Mouse (Mus musculus) heart, adult 2 months (tissue): ENCODE measurements around the gene C2cd4a. TPM values are rescaled to one million over a fixed set of nuclear protein-coding genes. Genes with fewer than 3 reads are reported as not detected.

Experiments
- DNase-seq, 2 experiments: peaks; one replicate each; pipeline ENCODE4 v3.0.0; 2021
- H3K27ac ChIP-seq: fragments of 200-600 bp; 2 replicates; pipeline ENCODE4 v1.8.1; 2022
- H3K27me3 ChIP-seq: fragments of 200-500 bp; 2 replicates; pipeline ENCODE4 v1.6.1; 2012; ENCODE audit warnings: mild to moderate bottlenecking, low read length, inconsistent platforms, mixed read lengths; ENCODE audit not compliant: control insufficient read depth, insufficient read depth
- H3K36me3 ChIP-seq: fragments of 200-500 bp; 2 replicates; pipeline ENCODE4 v1.6.1; 2012; ENCODE audit warnings: low read length, inconsistent platforms; ENCODE audit not compliant: control insufficient read depth, insufficient read depth
- H3K4me1 ChIP-seq: fragments of 200-500 bp; 2 replicates; pipeline ENCODE4 v1.6.1; 2011; ENCODE audit warnings: low read length; ENCODE audit not compliant: control insufficient read depth, insufficient read depth
- H3K4me3 ChIP-seq: fragments of 200-600 bp; 2 replicates; pipeline ENCODE4 v1.8.1; 2022
- H3K79me2 ChIP-seq: fragments of 200-500 bp; replicated peaks from 2 replicates; pipeline ENCODE4 v1.6.1; 2012; ENCODE audit warnings: mild to moderate bottlenecking, inconsistent platforms, low read length, moderate library complexity, mixed read lengths; ENCODE audit not compliant: control insufficient read depth, insufficient read depth
- H3K9ac ChIP-seq: fragments of 200-500 bp; 2 replicates; pipeline ENCODE4 v1.6.1; 2012; ENCODE audit warnings: low read depth, mild to moderate bottlenecking, control low read depth, inconsistent platforms, low read length, mixed read lengths
- CTCF ChIP-seq: fragments of 200-600 bp; IDR thresholded peaks from 2 replicates; pipeline ENCODE4 v1.8.1; 2022; ENCODE audit warnings: antibody characterized with exemption, mild to moderate bottlenecking, moderate library complexity
- EP300 ChIP-seq: fragments of 200-500 bp; IDR thresholded peaks from 2 replicates; pipeline ENCODE4 v1.6.1; 2011; ENCODE audit warnings: low read depth, low read length, control low read depth; ENCODE audit not compliant: insufficient read depth
- POLR2A ChIP-seq: fragments of 200-500 bp; IDR thresholded peaks from 2 replicates; pipeline ENCODE4 v1.6.1; 2011; ENCODE audit warnings: mild to moderate bottlenecking, low read depth, low read length, control low read depth; ENCODE audit not compliant: insufficient read depth
- WGBS: fragments of 180-500 bp; shearing (Covaris S2); methylation state at CpG from one replicate; pipeline ENCODE4 v1.1.7; 2018; 5-methylcytosine and 5-hydroxymethylcytosine counted together
- intact Hi-C: fragments of 180-260 bp; cut with DNase I; formaldehyde crosslinking; loops from one replicate; pipeline ENCODE4 v1.15.1; 2025
- long read RNA-seq: library from polyadenylated mRNA; stranded (forward); transcript quantifications from one replicate; pipeline ENCODE4 v2.0.0, GENCODE M21; 2021
- polyA plus RNA-seq: library from polyadenylated mRNA; depleted of rRNA; stranded (reverse); fragments of >200 nt; gene quantifications from 2 replicates; pipeline ENCODE4 v1.2.3, GENCODE M21; 2012; rRNA removed
- total RNA-seq, 2 experiments: library from RNA; stranded (reverse); gene quantifications; 2 replicates each; pipeline ENCODE4 v1.2.3; 2021

The C2cd4a gene
- total RNA-seq (not detected), polyA plus RNA-seq (0.08 TPM in 1 of 2 replicates, not detected in the other)
- long read RNA-seq = 0 reads

DNA sequence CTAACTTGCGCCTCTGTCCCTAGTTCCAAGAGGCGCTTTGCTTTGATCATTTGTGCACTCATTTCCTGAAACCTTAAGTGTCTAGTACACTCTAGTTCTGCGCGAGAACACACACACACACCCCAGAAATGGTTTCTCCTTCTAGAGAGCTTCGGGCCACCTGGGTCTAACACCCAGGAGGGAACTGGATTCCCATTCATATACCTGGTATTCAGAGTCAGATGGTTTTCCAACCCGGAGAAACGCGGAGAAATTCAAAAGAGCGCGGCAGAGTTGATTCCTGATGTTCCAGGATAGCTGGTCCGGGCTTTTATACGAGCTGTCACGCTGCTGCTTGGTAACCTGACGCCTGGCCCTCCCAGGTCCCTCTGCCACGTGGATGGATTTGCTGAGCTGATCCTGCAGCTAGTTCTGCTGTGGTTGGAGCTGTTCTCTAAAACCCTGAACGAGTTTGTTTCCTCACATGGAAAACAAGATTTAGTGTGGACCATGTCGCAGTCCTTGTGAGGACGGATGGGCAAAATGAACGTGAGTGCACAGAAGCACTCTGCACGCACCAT lies at the start of gene C2cd4a:
Gene C2cd4a (minus strand): TSS at position 285 of the 560 bp plus-strand sequence.
- intact Hi-C loops = no loop called here
- no peak for DNase-seq
- no peak within 1 kb of the TSS for H3K27ac ChIP-seq
- H3K79me2 ChIP-seq = no peaks in the 10 kb centered on the region
- H3K36me3 ChIP-seq = no peaks in the 10 kb centered on the region
- H3K4me1 ChIP-seq = peaks cover 3% of the 10 kb centered on the region
- H3K9ac ChIP-seq = peak within 1 kb of the TSS; percentile 49
- H3K4me3 ChIP-seq = peak within 1 kb of the TSS; percentile 46
- TF ChIP-seq CTCF (no peak), POLR2A (no peak), EP300 (no peak)
- 6% methylated on average over 20 of the region's 20 CpGs for WGBS
- H3K27me3 ChIP-seq = peaks cover 5% of the 10 kb centered on the region

GRCm38 (mm10) chr9:67878197-67878769 lies 46.2 kb upstream of the C2cd4a start:
- Histone ChIP-seq H3K9ac (no peak overlapping the region), H3K27me3 (no peaks in the 10 kb centered on the region), H3K4me3 (no peak overlapping the region), H3K79me2 (no peaks in the 10 kb centered on the region), H3K36me3 (no peaks in the 10 kb centered on the region), H3K27ac (no peak overlapping the region), H3K4me1 (no peaks in the 10 kb centered on the region)
- no peak for DNase-seq
- TF ChIP-seq CTCF (no peak), POLR2A (no peak), EP300 (no peak)
- whole genome bisulfite sequencing = 88% methylated on average over 11 of the region's 11 CpGs
- intact Hi-C loops = loop anchor here (5.0 kb wide), 1 partner anchor 121 kb away; the partner anchor contains the start of gene C2cd4b

GRCm38 (mm10) chr9:67877081-67877718 lies 45.1 kb upstream of the C2cd4a start:
- TF ChIP-seq EP300 = no peak
- no peak for TF ChIP-seq POLR2A
- TF ChIP-seq CTCF = no peak
- DNase-seq = no peak
- Histone ChIP-seq H3K4me3 (no peak overlapping the region), H3K79me2 (no peaks in the 10 kb centered on the region), H3K27me3 (no peaks in the 10 kb centered on the region), H3K27ac (no peak overlapping the region), H3K9ac (no peak overlapping the region), H3K36me3 (no peaks in the 10 kb centered on the region), H3K4me1 (no peaks in the 10 kb centered on the region)
- WGBS = 87% methylated on average over 14 of the region's 14 CpGs
- intact Hi-C loops = loop anchor here (5.0 kb wide), 1 partner anchor 120 kb away; the partner anchor contains the start of gene C2cd4b

DNA sequence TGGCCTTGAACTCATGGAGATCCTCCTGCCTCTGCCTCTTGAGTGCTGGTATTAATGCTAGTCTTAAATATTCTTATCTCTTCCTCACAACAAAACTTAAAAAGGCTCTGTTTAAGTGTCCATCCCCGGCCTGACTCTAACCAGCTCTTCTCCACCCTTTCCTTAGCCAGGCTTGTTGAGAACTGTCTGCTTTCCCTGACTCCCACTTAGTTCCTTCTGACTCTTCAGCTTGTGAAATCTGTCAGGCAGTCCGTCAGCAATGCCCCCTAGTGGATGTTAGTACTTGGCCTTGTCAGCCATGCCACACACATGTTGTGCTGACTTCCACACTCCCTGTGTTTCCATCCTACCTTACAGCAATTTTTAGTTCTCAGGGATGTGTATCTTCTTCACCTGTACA lies 43.2 kb upstream of the C2cd4a start:
- H3K9ac ChIP-seq = no peak overlapping the region
- 44% methylated on average over 2 of the region's 2 CpGs for WGBS
- DNase-seq = peak; percentile 12 to 27
- no peak overlapping the region for H3K27ac ChIP-seq
- no peaks in the 10 kb centered on the region for H3K79me2 ChIP-seq
- no peaks in the 10 kb centered on the region for H3K36me3 ChIP-seq
- H3K27me3 ChIP-seq = no peaks in the 10 kb centered on the region
- intact Hi-C loops = loop anchor here (1.0 to 5.0 kb wide), 2 partner anchors 47 to 118 kb away; partner anchors contain the start of gene C2cd4b
- TF ChIP-seq CTCF (peak; percentile 81), POLR2A (no peak)
- no peak overlapping the region for H3K4me3 ChIP-seq
- no peaks in the 10 kb centered on the region for H3K4me1 ChIP-seq

DNA sequence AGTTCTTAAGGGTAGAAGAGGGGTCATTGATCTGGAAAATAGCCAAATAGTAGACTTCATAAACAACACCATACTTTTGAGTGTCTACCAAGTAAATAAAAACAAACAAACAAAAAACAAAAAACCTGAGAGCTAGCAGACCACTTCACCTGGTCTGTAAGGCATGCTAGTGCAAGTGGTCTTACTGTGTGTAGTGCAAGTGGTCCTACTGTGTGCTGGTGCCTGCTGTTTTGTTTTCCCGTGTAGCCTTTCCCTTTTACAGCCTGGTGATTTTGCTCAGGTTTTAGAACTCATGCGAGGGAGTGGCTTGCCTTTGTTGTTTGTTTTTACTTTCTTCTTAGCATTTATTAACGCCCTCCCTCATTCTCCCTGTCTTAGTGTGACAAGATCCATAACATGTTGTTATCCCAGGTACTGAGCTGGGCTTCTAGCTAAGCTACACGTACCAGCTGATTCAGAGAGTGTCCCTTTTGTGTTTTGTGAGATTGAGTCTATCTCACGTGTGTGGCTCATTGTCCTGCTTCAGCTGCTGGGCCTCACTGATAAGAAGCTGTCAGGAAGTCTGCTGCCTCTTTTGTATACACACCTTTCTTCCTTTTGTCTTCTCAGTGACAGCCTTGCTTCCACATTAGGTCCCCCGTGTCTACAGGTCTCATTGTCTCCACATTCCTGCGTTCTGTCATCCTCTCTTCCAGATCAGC lies 42.5 kb upstream of the C2cd4a start:
- Histone ChIP-seq H3K9ac (no peak overlapping the region), H3K79me2 (no peaks in the 10 kb centered on the region), H3K36me3 (no peaks in the 10 kb centered on the region), H3K27me3 (no peaks in the 10 kb centered on the region), H3K27ac (no peak overlapping the region), H3K4me1 (no peaks in the 10 kb centered on the region), H3K4me3 (no peak overlapping the region)
- WGBS = 72% methylated on average over 7 of the region's 7 CpGs
- DNase-seq = no peak
- intact Hi-C loops = loop anchor here (1.0 to 5.0 kb wide), 2 partner anchors 46 to 117 kb away; partner anchors contain the start of gene C2cd4b
- TF ChIP-seq EP300 (no peak), POLR2A (no peak), CTCF (no peak)
